Comparison of ENCODE assay signal across 23 mouse cellular contexts in the genomic region with DNA sequence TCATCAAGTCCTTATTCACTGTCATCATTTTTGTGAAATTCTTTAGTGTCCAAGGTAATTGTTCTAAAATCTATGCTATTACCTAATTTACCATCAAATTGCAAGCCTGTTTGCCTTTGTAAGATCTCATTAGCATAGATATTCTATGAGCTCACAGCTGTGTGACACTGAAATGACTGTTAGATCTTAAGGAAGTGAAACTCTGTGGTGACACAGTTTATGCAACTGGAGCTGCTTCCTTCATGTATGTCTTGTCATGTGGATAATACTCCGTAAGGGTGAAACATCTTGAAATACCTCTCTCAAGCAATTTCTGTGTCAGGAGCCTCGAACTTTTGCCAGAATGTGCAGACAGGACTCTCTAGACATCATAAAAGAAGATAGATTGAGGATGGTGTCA.
DNase-seq lines count a peak whose midpoint lies in the region; ATAC-seq lines count a peak whose summit lies in the region.
"Had no signal": no experiment of that assay in that cellular context is flagged by ENCODE, and none has a peak within 500 bp of the region (broad histone marks: within the 10 kb centered on the region; RNA-seq: fewer than 3 reads in every experiment).

No protein-coding gene starts in this region.

- ATAC-seq in megakaryocyte, adult 5-6 weeks (ENCODE audit: poor library complexity, severe bottlenecking): peak; percentile 97
- ATAC-seq: forebrain, embryonic 13.5 days; forebrain, postnatal 0 days; hindbrain, embryonic 16.5 days; inflammation-experienced regulatory T-cells, adult 6 months had no signal

- DNase-seq in 416B (ENCODE audit: low read depth): peak; percentile 2
- peak; percentile 7 to 9 for DNase-seq in B cell, adult 2 months
- peak; percentile 70 for DNase-seq in splenic B cell, adult 2 months (ENCODE audit: low read depth, low spot score)
- no peak for DNase-seq in cerebellum, postnatal 4 days (ENCODE audit: low spot score in 2 of 2)
- DNase-seq in c-Kit-positive CD71-positive TER-119-positive erythroid progenitor cells, embryonic 14.5 days (ENCODE audit: low spot score): no peak
- DNase-seq: adrenal gland, adult 2 months; adrenal gland, postnatal 25 days; cerebellum, adult 11 months; cerebellum, adult 8-10 months; cerebellum, postnatal 14 days; forebrain, postnatal 0 days; gastrocnemius, postnatal 36 days; heart, adult 18-20 months; heart, postnatal 10 days; heart, postnatal 4 days had no signal

- H3K36me3 ChIP-seq in splenic B cell, adult 2 months (ENCODE audit: control insufficient read depth, insufficient read depth, low read length, poor library complexity, severe bottlenecking): no peaks in the 10 kb centered on the region
- H3K36me3 ChIP-seq: embryonic facial prominence, embryonic 13.5 days; heart, embryonic 10.5 days; hindbrain, embryonic 12.5 days had no signal

- H3K27me3 ChIP-seq in splenic B cell, adult 2 months (ENCODE audit: control insufficient read depth, insufficient read depth, low read length, poor library complexity, severe bottlenecking): no peaks in the 10 kb centered on the region
- H3K27me3 ChIP-seq: CH12.LX; embryonic facial prominence, embryonic 13.5 days; forebrain, embryonic 13.5 days; hindbrain, embryonic 12.5 days had no signal

Comparison
In these comparisons a context has a peak if more than half of its experiments do, and no peak if none do; other contexts are left out.
1. DNase-seq: peak in 416B (single experiment), B cell, adult 2 months (2 of 2) and splenic B cell, adult 2 months (single experiment); none in cerebellum, postnatal 4 days (0 of 2) and c-Kit-positive CD71-positive TER-119-positive erythroid progenitor cells, embryonic 14.5 days (single experiment).